Mouse (Mus musculus) heart, embryonic 10.5 days (tissue): ENCODE data around the gene Sapcd1. TPM values are rescaled to one million over a fixed set of nuclear protein-coding genes. Genes with fewer than 3 reads are reported as not detected.
A peak's percentile ranks its signal among the peaks of the same experiment; 100 is the strongest.

Source experiments
- DNase-seq: peaks from one replicate; pipeline ENCODE4 v3.0.0-alpha.2; 2017; ENCODE audit warnings: low spot score
- H3K27ac ChIP-seq: fragments of 300-500 bp; sonication (generic); 2 replicates; pipeline ENCODE4 v1.5.1; 2016; ENCODE audit warnings: mild to moderate bottlenecking
- H3K27me3 ChIP-seq: fragments of 300-500 bp; sonication (generic); 2 replicates; pipeline ENCODE4 v1.6.1; 2016; ENCODE audit warnings: mild to moderate bottlenecking; ENCODE audit not compliant: poor library complexity, insufficient read depth, severe bottlenecking
- H3K36me3 ChIP-seq: fragments of 300-500 bp; sonication (generic); 2 replicates; pipeline ENCODE4 v1.6.1; 2016; ENCODE audit warnings: mild to moderate bottlenecking, moderate library complexity
- H3K4me1 ChIP-seq: fragments of 300-500 bp; sonication (generic); 2 replicates; pipeline ENCODE4 v1.6.1; 2016; ENCODE audit warnings: mild to moderate bottlenecking
- H3K4me3 ChIP-seq: fragments of 300-500 bp; sonication (generic); 2 replicates; pipeline ENCODE4 v1.5.1; 2016; ENCODE audit warnings: mild to moderate bottlenecking, moderate library complexity
- H3K9me3 ChIP-seq: fragments of 300-500 bp; sonication (generic); 2 replicates; pipeline ENCODE4 v1.6.1; 2016; ENCODE audit warnings: mild to moderate bottlenecking, moderate library complexity
- WGBS: fragments of 180-500 bp; shearing (Covaris S2); methylation state at CpG from one replicate; pipeline ENCODE4 v1.1.7; 2016; 5-methylcytosine and 5-hydroxymethylcytosine counted together
- polyA plus RNA-seq: library from polyadenylated mRNA; unstranded; fragments of >200 nt; fragmentation: Nextera tagmentation; extraction: Ambion mirVana; gene quantifications from 2 replicates; pipeline ENCODE4 v1.2.1, GENCODE M21; 2016

Gene Sapcd1
- polyA plus RNA-seq, 1 experiment from 2014 or later, result 4.0 TPM

GRCm38 (mm10) chr17:35061299-35061698 lies 33.5 kb upstream of the Sapcd1 start:
- Histone ChIP-seq H3K9me3 (no peaks in the 10 kb centered on the region), H3K27me3 (peaks cover 34% of the 10 kb centered on the region), H3K27ac (no peak overlapping the region), H3K4me1 (peaks cover 56% of the 10 kb centered on the region), H3K36me3 (peaks cover 52% of the 10 kb centered on the region), H3K4me3 (no peak overlapping the region)
- WGBS, result 71% methylated on average over 8 of the region's 8 CpGs
- no peak for DNase-seq

GRCm38 (mm10) chr17:35060737-35061297 lies 33.0 kb upstream of the Sapcd1 start:
- peak overlapping the region; percentile 77 for H3K4me3 ChIP-seq
- no peaks in the 10 kb centered on the region for H3K9me3 ChIP-seq
- peaks cover 29% of the 10 kb centered on the region for H3K27me3 ChIP-seq
- DNase-seq, result no peak
- H3K27ac ChIP-seq, result no peak overlapping the region
- H3K4me1 ChIP-seq, result peaks cover 54% of the 10 kb centered on the region
- 60% methylated on average over 22 of the region's 22 CpGs for WGBS
- H3K36me3 ChIP-seq, result peaks cover 56% of the 10 kb centered on the region

GRCm38 (mm10) chr17:35060071-35060470 lies 32.3 kb upstream of the Sapcd1 start:
- Histone ChIP-seq H3K36me3 (peaks cover 63% of the 10 kb centered on the region), H3K9me3 (no peaks in the 10 kb centered on the region), H3K4me1 (peaks cover 49% of the 10 kb centered on the region), H3K27me3 (peaks cover 22% of the 10 kb centered on the region), H3K4me3 (peak overlapping the region; percentile 77), H3K27ac (peak overlapping the region; percentile 92; the same call in 1 of the 2 replicates)
- 24% methylated on average over 14 of the region's 14 CpGs for WGBS
- no peak for DNase-seq

GRCm38 (mm10) chr17:35058911-35059892 lies 31.4 kb upstream of the Sapcd1 start, which contains the start of gene Ddah2:
Gene Ddah2, plus strand, starts transcription at chr17:35059035.
- Histone ChIP-seq H3K27me3 (peaks cover 13% of the 10 kb centered on the region), H3K4me1 (peaks cover 42% of the 10 kb centered on the region), H3K27ac (peak within 1 kb of the TSS; percentile 92), H3K36me3 (peaks cover 72% of the 10 kb centered on the region), H3K4me3 (peak within 1 kb of the TSS; percentile 77), H3K9me3 (no peaks in the 10 kb centered on the region)
- under 1% methylated on average over 57 of the region's 57 CpGs for WGBS
- DNase-seq, result peak; percentile 97

- Histone ChIP-seq H3K27me3 (peaks cover 5% of the 10 kb centered on the region), H3K4me3 (peak overlapping the region; percentile 77), H3K9me3 (no peaks in the 10 kb centered on the region), H3K4me1 (peaks cover 40% of the 10 kb centered on the region), H3K27ac (peak overlapping the region; percentile 92; the same call in 1 of the 2 replicates), H3K36me3 (peaks cover 79% of the 10 kb centered on the region)
- WGBS, result 62% methylated on average over 9 of the region's 9 CpGs
- DNase-seq, result no peak
Measured at GRCm38 (mm10) chr17:35058316-35058715, 30.5 kb upstream of the Sapcd1 start.

- peaks cover 81% of the 10 kb centered on the region for H3K36me3 ChIP-seq
Measured at GRCm38 (mm10) chr17:35057090-35057489, 29.3 kb upstream of the Sapcd1 start.

GRCm38 (mm10) chr17:35055691-35056495 lies 28.1 kb upstream of the Sapcd1 start:
- 91% methylated on average over 7 of the region's 7 CpGs for WGBS
- H3K4me1 ChIP-seq, result peaks cover 54% of the 10 kb centered on the region
- no peak overlapping the region for H3K4me3 ChIP-seq
- no peaks in the 10 kb centered on the region for H3K27me3 ChIP-seq
- peaks cover 73% of the 10 kb centered on the region for H3K36me3 ChIP-seq
- no peak overlapping the region for H3K27ac ChIP-seq
- H3K9me3 ChIP-seq, result no peaks in the 10 kb centered on the region
- DNase-seq, result no peak

More at GRCm38 (mm10) chr17:35057090-35057489, 29.3 kb upstream of the Sapcd1 start:
- Histone ChIP-seq H3K27ac (no peak overlapping the region), H3K4me1 (peaks cover 50% of the 10 kb centered on the region), H3K4me3 (no peak overlapping the region), H3K27me3 (no peaks in the 10 kb centered on the region), H3K9me3 (no peaks in the 10 kb centered on the region)
- DNase-seq, result no peak
- WGBS, result 77% methylated on average over 3 of the region's 3 CpGs

GRCm38 (mm10) chr17:35052271-35052798 lies 24.5 kb upstream of the Sapcd1 start:
- no peaks in the 10 kb centered on the region for H3K9me3 ChIP-seq
- DNase-seq, result no peak
- peaks cover 53% of the 10 kb centered on the region for H3K36me3 ChIP-seq
- whole genome bisulfite sequencing, result 69% methylated on average over 12 of the region's 12 CpGs
- peak overlapping the region; percentile 80 for H3K4me3 ChIP-seq
- peaks cover 51% of the 10 kb centered on the region for H3K4me1 ChIP-seq
- H3K27me3 ChIP-seq, result no peaks in the 10 kb centered on the region
- peak overlapping the region; percentile 98 for H3K27ac ChIP-seq

GRCm38 (mm10) chr17:35051156-35052086 lies 23.6 kb upstream of the Sapcd1 start:
- Histone ChIP-seq H3K4me3 (peak overlapping the region; percentile 80), H3K27ac (peak overlapping the region; percentile 98), H3K27me3 (no peaks in the 10 kb centered on the region), H3K4me1 (peaks cover 58% of the 10 kb centered on the region), H3K9me3 (no peaks in the 10 kb centered on the region), H3K36me3 (peaks cover 45% of the 10 kb centered on the region)
- WGBS, result under 1% methylated on average over 21 of the region's 21 CpGs
- peak; percentile 95 for DNase-seq

- Histone ChIP-seq H3K4me1 (peaks cover 66% of the 10 kb centered on the region), H3K4me3 (peak overlapping the region; percentile 80), H3K27me3 (no peaks in the 10 kb centered on the region), H3K9me3 (no peaks in the 10 kb centered on the region), H3K27ac (peak overlapping the region; percentile 98), H3K36me3 (peaks cover 34% of the 10 kb centered on the region)
- peak; percentile 90 for DNase-seq
- WGBS, result under 1% methylated on average over 27 of the region's 27 CpGs
Measured at GRCm38 (mm10) chr17:35050126-35050750, 22.4 kb upstream of the Sapcd1 start.

- H3K4me1 ChIP-seq, result peaks cover 72% of the 10 kb centered on the region
- H3K9me3 ChIP-seq, result no peaks in the 10 kb centered on the region
- H3K27ac ChIP-seq, result peak within 1 kb of the TSS; percentile 98
- H3K36me3 ChIP-seq, result peaks cover 28% of the 10 kb centered on the region
- H3K27me3 ChIP-seq, result no peaks in the 10 kb centered on the region
- DNase-seq, result peak; percentile 94
- H3K4me3 ChIP-seq, result peak within 1 kb of the TSS; percentile 80
- WGBS, result 1% methylated on average over 11 of the region's 11 CpGs
Measured at GRCm38 (mm10) chr17:35049561-35050016, 21.8 kb upstream of the Sapcd1 start, which contains the start of gene Clic1. Gene Clic1, plus strand, starts transcription at chr17:35049966.
